Mouse (Mus musculus): ENCODE data around the gene Olfr314. TPM values are rescaled to one million over a fixed set of nuclear protein-coding genes. Genes with fewer than 3 reads are reported as not detected.
"Not testable (repeated sequence)": the region's sequence is repeated elsewhere in the genome, so short reads cannot be mapped to it uniquely, and the experiment has no call there.

Olfr314 gene
- total RNA-seq (2015; ENCODE audit: low replicate concordance) (not detected in 2 replicates), total RNA-seq (2017; ENCODE audit: low replicate concordance) (not detected in 2 replicates)

DNA sequence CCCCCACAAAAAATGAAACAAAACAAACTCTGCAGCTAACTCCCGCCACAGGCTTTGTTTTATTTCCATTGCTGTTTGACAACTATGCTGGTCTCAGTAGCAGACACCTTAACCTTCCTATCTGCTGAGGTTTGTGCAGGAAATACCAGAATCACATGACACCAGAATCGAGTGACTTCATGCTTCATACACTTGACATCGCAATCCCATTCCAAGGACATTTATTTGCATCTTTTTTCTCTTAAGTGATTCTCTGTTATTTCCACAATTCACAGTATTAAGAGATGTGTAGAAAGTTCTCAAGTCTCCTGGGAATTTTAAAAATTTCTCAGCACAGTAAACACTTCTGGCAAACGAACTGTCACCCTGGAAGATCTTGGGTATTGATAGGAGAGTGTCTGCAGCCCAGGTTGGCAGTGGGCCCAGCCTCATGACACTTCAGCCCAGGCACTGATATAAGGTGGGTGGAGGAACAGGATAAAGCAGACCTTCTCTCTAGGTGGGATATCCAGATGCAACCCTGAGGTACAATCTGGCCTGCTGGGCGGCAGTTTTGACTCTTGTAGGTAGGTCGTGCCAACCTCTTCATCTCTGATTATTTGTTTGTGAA is at the start of gene Olfr314:
Olfr314 (plus strand) TSS at position 473 of the 610 bp plus-strand sequence.
- no peak for ATAC-seq (replicated peaks; ENCODE audit: low FRiP score, poor library complexity, severe bottlenecking)

DNA sequence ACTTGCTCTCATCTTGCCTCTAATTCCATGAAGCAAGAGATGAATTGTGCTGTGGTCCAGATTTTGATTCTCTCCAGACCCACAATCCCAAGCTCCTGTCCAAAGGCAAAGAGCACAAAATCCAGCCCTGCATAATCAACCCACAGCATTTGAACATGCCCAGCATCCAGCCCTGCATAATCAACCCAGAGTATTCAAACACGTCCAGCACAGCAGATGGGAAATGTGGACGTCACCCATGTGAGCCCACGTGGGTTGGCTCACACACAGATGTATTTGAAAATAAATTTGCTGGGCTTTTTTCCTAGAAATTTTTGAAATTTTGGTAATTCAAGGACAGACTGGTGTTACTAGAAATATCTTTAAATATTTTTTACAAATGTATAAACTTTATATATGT is 49.4 kb upstream of the Olfr314 start:
- ATAC-seq (replicated peaks; ENCODE audit: low FRiP score, poor library complexity, severe bottlenecking), result no peak

DNA sequence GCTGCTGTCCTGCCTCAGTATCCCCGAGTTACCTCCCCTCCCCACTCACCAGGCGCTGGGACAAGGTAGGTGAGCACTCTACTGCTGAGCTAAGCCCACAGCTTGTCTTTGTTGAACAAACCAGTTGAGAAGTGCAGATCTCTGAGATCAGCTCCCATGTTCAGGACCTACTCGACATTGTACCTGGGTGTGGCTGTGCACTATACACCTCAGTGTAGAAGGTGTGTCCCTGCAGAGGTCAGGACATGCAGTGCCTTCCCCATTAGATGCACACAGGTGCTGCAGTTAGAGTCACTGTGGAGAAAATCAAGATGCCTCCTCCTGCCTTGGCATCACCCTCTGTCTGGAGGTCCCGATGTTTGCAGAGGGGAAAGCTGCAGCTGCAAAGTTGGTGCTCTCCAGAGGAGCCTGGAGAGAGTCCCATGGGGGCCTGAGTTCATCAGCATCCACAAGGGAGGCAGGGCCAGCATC is 43.9 kb upstream of the Olfr314 start, which contains the start of gene Olfr317:
Olfr317 (minus strand) TSS at position 421 of the 471 bp plus-strand sequence.
- ATAC-seq (replicated peaks; ENCODE audit: low FRiP score, poor library complexity, severe bottlenecking), result no peak

DNA sequence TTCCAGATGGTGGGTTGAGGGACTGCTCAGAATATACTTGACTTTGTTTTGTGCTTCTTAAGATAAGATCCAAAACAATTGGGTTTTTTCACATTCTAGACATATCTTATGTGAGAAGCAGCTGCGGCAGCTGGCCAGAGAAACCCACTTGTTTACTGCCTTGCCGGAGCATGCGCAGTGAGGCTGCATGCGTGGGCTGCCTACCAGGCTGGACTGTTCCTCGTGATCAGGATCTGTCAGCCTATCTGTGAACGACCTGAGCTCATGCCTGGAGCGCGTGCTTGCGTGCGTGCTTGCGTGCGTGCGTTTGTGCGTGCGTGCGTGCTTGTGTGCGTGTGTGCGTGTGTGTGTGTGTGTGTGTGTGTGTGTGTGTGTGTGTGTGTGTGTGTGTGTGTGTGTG is 31.7 kb upstream of the Olfr314 start:
- ATAC-seq (replicated peaks; ENCODE audit: low FRiP score, poor library complexity, severe bottlenecking), result not testable (repeated sequence)

DNA sequence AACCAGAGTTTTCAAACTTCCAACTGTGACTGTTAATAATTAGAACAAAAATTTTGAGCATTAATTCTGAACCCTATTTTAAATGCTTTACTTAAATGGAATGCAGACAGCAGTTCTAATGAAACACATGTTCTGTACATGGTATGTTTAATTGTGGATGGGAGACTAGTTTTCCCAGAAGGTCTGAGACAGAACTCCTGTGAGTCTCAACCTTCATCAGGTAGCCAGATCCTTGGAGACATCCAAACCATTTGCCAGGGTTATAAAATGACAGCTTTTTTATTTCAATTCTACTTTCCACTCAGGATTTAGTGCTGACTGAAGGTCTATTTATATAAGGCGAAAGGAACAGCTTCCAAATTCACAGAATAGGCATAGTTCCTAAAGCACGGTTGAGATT is 30.3 kb upstream of the Olfr314 start, which contains the start of gene Olfr316:
Olfr316 (plus strand) TSS at position 301 of the 400 bp plus-strand sequence.
- ATAC-seq (replicated peaks; ENCODE audit: low FRiP score, poor library complexity, severe bottlenecking), result no peak

DNA sequence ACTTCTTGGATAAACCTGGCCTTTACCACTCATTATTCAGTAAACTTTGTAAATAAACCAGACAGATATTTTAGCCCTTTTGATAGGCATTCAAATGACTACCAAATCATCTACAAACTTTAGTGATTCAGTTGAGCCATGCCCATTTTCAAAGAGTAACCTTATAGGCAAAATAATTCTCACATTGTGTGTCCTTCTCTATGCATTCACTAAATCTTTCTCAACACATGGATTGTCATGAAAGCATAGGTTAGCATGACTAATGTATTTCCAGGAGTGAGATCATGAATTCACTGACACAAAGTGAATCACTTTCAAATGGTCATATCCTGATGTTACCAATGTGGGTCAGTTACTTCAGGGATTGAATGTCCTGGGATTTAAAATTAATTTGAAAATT is 9.9 kb upstream of the Olfr314 start, which contains the start of gene Olfr315:
Olfr315 (plus strand) TSS at position 301 of the 400 bp plus-strand sequence.
- no peak for ATAC-seq (replicated peaks; ENCODE audit: low FRiP score, poor library complexity, severe bottlenecking)

DNA sequence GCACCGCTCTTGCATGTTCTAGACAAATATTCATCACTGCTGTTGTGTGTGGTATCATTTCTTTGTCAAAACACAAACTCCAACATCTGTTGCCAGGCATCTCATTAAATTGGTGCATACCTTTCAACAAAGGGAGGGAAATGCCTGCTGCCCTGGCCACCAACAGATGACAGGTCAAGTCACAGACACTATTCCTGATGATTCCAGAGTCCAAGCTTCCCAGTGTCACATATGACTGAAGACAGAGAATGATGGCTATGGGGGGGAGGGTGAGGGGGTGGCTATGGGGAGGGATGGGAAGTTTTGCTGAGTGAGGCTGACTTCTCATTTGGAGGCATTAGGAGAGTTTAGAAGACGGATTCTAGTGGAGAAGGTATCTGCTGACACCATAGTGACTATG is 1.4 kb downstream of the Olfr314 start:
- no peak for ATAC-seq (replicated peaks; ENCODE audit: low FRiP score, poor library complexity, severe bottlenecking)

DNA sequence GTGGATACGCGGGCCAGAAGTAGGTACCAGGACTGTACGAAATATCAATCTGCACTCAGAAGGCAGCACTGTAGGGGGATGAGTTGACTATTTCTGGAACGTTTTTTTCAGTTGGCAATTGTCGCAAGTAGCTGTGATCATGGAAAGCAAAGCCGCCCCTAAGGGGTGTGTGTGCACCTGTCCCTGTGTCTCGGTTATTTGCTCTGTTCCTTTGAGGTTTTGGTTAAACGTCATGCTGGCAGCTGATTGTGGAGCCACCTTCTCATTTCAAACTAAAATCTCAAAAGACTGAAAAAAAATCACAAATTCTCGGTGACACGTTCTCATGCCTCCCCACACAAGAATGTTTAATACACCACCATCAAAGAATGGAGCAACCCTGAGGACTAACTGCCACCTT is 4.9 kb downstream of the Olfr314 start:
- ATAC-seq (replicated peaks; ENCODE audit: low FRiP score, poor library complexity, severe bottlenecking), result no peak

DNA sequence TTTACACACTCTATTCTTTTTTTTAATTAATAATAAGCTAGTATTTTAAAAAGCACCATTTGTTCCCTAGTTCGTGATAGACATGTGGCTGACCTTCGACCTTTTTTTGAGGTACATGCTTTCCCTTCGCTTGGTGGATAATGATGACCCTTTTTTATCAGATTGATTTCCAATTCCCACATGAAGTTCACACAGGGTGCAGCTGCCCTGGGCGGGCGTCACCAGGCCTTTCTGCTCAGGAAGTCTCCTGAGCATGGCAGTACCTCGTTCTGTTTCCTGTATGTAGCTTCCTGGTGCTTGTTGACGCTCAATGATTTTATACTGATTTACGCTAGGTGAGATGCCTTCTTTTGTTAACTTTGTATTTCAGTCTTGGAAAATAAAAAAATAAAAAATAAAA is 5.6 kb downstream of the Olfr314 start:
- no peak for ATAC-seq (replicated peaks; ENCODE audit: low FRiP score, poor library complexity, severe bottlenecking)

DNA sequence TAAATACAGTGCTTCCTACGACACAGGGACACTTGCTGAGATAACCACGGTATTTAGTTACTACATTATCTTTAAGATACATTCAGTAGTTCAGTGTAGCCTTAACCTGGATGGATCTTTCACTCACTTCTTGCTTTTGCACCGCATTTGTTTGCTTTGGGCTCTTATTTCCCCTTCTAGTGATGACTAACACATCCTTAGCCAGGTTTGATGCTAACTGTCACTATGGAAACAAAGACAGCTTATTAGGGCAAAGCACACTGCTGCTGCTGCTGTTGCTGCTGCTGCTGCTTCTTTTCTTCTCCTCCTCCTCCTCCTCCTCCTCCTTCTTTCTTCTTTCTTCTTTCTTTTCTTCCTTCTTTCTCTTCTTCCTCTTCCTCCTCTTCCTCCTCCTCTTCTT is 6.8 kb downstream of the Olfr314 start:
- ATAC-seq (replicated peaks; ENCODE audit: low FRiP score, poor library complexity, severe bottlenecking), result no peak

DNA sequence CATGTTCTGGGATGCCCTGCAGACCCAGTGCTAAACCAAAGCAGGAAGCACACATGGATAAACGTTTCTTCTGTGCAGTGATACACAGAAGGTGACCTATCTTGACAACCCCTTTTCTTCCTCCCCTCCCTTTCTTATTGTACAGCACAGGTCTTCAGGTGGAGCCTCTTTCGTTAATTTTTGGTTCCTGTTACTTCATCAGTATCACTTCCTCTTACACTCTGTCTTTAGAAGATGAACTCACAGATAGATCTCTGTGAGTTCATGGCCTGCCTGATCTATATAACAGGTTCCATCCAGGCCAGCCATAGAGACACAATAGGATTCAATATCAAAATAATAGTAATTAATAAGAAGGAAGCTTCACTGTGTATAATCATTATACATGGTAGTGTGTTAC is 7.3 kb downstream of the Olfr314 start:
- no peak for ATAC-seq (replicated peaks; ENCODE audit: low FRiP score, poor library complexity, severe bottlenecking)

DNA sequence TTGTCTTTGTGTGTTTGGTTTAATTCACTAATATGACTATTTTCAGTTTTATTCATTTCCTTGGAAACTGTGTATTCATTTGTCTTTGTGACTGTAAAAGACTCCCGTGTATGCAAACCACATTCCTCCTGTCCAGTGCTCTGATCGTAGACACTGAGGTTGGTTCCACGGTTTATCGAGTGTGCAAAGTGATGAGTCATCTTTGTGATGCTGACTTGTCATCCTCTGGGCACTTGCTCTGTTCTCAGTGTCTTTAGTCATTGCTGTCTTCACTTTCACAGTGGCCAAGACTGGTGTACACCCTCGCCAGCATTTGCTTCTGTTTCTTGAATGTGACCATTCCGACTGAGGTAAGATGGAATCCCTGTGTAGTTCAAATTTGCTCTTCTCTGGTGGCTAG is 7.9 kb downstream of the Olfr314 start:
- 0 out of 2 replicates have a peak, but pooled peaks have one; percentile 46 for ATAC-seq (replicated peaks; ENCODE audit: low FRiP score, poor library complexity, severe bottlenecking)

DNA sequence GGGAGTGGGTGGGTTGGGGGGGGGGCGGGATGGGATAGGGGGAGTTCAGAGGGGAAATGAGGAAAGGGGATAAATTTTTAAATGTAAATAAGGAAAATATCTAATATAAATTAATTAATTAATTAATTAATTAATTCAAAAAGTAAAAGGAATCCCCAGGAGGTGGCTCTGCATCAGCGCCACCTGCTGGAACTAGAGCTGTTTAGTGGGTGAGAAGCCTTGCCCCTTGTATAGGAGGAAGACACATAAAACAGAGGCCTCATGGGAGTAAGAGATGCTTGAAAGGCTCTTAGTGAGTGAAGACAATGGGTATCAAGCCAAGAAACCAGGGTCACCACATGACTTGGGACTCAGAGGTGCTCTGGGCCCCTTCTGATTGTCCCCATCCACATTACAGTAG is 13.1 kb downstream of the Olfr314 start:
- no peak for ATAC-seq (replicated peaks; ENCODE audit: low FRiP score, poor library complexity, severe bottlenecking)

DNA sequence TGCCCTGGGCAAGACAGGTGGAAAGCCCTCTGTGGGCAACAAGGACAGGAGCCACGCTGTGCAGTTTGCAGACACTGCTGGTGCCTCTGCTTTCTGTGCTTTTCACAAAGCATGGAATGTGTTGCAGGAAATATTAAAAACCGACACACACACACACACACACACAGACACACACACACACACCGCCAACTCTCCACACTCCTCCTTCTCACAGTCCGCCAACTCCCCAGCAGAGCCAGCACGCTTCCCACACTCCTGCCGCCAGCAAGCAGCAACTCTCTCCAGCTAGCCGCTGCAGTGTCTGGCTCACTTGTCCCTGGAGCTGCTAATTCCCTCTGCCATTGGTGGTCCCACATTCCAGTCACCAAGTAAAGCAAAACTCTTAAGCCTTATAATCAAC is 14.1 kb downstream of the Olfr314 start:
- no peak for ATAC-seq (replicated peaks; ENCODE audit: low FRiP score, poor library complexity, severe bottlenecking)

DNA sequence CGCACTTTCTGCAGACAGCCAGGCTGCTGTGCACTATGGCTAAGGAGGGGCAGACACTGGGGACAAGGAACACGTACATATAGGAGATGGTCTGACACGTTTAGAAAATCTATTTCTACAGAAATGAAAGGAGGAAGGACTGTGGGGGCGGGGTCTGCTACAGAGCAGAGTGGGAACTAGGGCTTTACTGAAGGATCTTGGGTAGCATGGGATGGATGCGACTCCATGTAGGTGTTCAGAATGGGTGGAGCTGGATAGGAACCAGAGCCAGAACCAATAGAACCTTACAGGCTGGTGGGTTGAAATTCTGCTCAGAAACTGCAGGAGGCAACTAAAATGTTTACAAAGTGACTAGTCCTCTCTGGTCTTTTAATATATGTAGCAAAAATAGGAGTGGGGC is 17.0 kb downstream of the Olfr314 start:
- no peak for ATAC-seq (replicated peaks; ENCODE audit: low FRiP score, poor library complexity, severe bottlenecking)

DNA sequence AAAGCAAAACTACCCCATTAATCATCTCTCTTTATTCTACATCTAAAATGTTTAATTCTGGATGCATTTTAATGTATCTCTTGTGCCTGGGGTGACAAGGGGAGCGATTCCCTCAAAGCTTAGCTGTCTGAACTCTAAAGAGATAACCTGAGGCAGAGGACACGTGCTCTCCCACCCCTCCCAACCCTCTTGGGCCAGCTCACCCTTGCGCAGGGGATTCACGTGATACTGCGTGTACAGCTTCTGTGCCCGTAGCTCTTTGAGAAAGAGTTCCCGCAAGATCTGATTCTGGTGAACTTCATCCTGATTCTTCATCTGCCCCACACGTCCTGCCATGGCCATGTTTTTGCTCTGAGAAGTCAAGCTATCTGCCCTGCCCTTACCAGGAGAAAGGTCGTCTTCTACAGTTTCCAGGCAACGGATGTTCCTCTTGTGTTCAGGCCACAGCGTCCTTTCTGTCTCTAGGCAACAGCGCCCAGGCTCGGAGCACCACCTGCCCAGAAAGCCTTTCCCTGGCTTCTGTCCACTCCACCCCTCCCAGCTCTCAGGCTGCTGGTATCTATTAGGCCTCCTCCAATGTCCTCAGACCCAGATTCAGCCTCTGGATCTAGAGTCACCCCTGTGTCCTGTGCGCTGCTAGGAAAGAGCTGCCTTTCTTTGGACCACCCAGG is 18.9 kb downstream of the Olfr314 start, which contains the start of gene Fam183b:
Fam183b (minus strand) TSS at position 403 of the 671 bp plus-strand sequence.
- no peak; the same call in 1 of the 2 replicates for ATAC-seq (replicated peaks; ENCODE audit: low FRiP score, poor library complexity, severe bottlenecking)

DNA sequence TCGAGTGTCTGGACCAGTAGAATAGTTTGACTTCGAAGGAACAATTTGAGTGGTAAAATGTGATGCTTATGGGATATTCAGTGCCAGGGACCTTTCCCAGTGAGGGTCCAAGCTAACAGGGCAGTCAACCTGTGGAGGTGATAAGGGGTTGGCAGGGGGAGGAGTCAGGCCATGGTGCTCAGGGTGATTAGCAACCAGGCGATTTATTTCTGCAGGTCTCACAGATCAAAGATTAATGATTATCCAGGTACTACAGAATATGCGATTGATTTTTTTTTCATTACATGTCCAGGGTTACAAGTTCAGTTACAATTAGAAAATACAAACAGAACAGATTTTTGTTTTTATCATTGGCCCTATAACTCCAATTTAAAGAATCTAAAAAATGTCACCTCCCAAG is 21.1 kb downstream of the Olfr314 start:
- no peak for ATAC-seq (replicated peaks; ENCODE audit: low FRiP score, poor library complexity, severe bottlenecking)

DNA sequence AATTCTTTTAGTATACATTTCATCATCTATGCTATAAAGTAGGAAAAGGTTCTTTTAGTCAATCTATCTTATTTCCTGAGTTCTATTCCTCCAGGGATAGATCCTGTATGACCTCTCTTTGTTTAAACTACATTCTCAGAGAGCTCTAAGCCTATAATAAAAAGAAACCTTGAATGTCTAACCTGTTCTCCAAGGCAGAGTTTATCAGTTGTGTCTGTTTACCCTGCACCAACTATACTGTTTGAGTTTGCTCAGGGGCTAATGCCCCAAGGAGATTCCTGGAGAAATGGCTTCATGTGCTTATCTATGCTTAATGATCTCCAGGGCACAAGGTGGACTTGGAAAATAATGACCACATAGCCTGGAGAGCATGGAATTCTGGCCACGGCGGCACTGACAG is 21.6 kb downstream of the Olfr314 start:
- ATAC-seq (replicated peaks; ENCODE audit: low FRiP score, poor library complexity, severe bottlenecking), result no peak

DNA sequence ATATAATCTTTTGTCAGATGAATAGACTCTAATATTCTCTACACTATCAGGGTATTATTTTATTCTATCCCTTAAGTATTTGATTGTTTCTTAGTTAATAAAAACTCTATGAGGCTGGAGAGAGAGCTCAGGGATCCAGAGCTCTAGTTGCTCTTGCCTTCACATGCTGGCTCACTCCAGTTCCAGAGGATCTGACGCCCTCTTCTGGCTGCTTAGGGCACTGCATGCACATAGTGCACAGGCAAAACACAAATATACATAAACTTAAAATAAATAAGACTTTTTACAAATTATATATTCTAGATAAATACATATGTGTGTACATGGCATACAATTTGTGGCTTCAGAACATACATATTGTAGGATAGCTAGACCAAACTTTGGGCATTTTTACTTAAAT is 29.2 kb downstream of the Olfr314 start:
- ATAC-seq (replicated peaks; ENCODE audit: low FRiP score, poor library complexity, severe bottlenecking), result peak; percentile 64; the same call in 1 of the 2 replicates

DNA sequence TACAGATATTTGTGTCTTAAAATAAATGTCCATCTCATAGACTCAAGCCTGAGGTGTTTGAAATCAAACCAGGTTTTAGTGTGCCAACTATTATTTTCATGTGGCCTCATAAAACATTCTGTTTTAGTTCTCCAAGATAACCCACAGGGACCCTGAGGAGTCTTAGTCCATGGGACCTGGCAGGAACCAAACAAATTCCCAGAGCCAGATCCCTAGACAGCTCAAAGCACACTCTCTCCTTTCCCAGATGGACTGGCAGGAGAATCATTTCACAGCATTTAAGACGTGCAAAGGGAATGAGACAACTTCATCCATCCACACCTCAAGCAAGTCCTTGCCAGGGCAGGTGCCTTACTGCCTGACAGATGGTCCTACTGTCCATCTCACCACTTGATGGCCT is 31.9 kb downstream of the Olfr314 start, which contains the start of gene Olfr313:
Olfr313 (plus strand) TSS at position 301 of the 400 bp plus-strand sequence.
- 0 out of 2 replicates have a peak, but pooled peaks have one; percentile 15 for ATAC-seq (replicated peaks; ENCODE audit: low FRiP score, poor library complexity, severe bottlenecking)

DNA sequence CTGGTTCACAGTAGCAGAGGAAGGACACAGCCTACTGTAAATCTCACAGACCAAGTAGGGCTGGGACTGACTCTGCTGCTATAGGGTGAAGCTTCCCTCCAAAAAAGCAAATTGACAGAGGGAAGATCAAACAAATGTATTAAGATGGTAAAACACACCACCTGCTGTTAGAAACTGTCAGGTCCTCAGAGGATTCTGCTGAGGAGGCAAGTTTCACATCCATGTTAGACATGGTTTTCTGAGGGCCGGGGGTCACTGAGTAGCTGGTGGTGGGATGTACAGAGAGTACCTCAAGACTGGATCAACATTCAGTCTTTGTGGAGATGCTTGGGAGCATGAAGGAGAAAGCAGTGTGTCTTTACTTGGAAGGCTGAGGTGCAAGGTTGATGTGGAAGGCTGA is 32.9 kb downstream of the Olfr314 start:
- no peak for ATAC-seq (replicated peaks; ENCODE audit: low FRiP score, poor library complexity, severe bottlenecking)

Measured in erythroblast, adult 5-6 weeks (primary cell).